Mouse (Mus musculus): ENCODE measurements around the gene Gm3854. TPM values are rescaled to one million over a fixed set of nuclear protein-coding genes. Genes with fewer than 3 reads are reported as not detected.

Gm3854 gene
- polyA plus RNA-seq, 1 experiment from 2014 or later, result 1.6 TPM

DNA sequence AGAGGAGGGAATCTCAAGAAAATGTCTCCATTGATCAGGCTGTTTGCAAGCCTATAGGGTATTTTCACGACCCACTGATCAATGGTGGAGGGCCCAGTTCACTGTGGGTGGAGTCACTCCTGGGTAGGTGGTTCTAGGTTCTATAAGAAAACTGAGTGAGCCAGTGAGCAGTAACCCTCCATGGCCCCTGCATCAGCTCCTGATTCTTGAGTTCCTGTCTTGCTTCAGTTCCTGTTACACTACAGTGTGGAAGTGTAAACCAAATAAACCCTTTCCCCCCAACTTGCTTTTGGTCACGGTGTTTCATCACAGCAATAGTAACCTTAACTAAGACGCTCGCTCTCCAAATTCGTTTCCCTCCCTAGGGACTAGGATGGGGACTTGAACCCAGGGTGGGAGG is 45.4 kb downstream of the Gm3854 start:
- Histone ChIP-seq H3K4me1 (ENCODE audit: control insufficient read depth, insufficient read depth, low read length) (no peaks in the 10 kb centered on the region), H3K36me3 (replicated peaks; ENCODE audit: control insufficient read depth, insufficient read depth, low read depth, low read length) (no peaks in the 10 kb centered on the region), H3K9me3 (replicated peaks; ENCODE audit: control insufficient read depth, low read length) (no peaks in the 10 kb centered on the region), H3K27ac (replicated peaks; ENCODE audit: low read depth, low read length) (no peak overlapping the region), H3K4me3 (ENCODE audit: low read depth, low read length) (no peak overlapping the region), H3K9ac (replicated peaks; ENCODE audit: low read length) (no peak overlapping the region), H3K4me2 (ENCODE audit: low read depth, low read length) (no peak overlapping the region), H3K27me3 (ENCODE audit: control insufficient read depth, insufficient read depth, low read length) (no peaks in the 10 kb centered on the region)
- ATAC-seq (replicated peaks; ENCODE audit: insufficient number of reproducible peaks, low FRiP score, low TSS enrichment, low read depth) (no peak), DNase-seq (ENCODE audit: low spot score) (no peak)
- WGBS, result 83% methylated on average over 5 of the region's 5 CpGs

DNA sequence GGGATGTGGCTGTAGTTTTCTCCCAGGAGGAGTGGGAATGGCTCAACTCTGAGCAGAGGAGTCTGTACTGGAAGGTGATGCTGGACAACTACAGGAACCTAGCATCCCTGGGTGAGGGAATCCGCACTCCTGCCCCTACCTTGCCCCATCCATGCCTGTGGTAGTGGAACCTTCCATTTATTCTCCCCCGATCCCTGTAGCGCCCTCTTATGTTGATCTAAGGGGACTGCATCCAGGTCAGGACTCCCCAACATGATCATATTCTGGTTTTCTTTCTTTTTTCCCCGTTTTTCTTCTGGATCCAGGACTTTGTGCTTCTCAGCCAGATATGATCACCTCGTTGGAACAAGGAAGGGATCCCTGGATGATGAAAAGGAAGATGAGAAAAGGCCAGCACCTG is 45.9 kb downstream of the Gm3854 start:
- Histone ChIP-seq H3K4me1 (ENCODE audit: control insufficient read depth, insufficient read depth, low read length) (no peaks in the 10 kb centered on the region), H3K36me3 (replicated peaks; ENCODE audit: control insufficient read depth, insufficient read depth, low read depth, low read length) (no peaks in the 10 kb centered on the region), H3K9me3 (replicated peaks; ENCODE audit: control insufficient read depth, low read length) (no peaks in the 10 kb centered on the region), H3K27ac (replicated peaks; ENCODE audit: low read depth, low read length) (no peak overlapping the region), H3K4me2 (ENCODE audit: low read depth, low read length) (no peak overlapping the region), H3K27me3 (ENCODE audit: control insufficient read depth, insufficient read depth, low read length) (no peaks in the 10 kb centered on the region), H3K4me3 (ENCODE audit: low read depth, low read length) (no peak overlapping the region), H3K9ac (replicated peaks; ENCODE audit: low read length) (no peak overlapping the region)
- no peak for ATAC-seq (replicated peaks; ENCODE audit: insufficient number of reproducible peaks, low FRiP score, low TSS enrichment, low read depth)
- WGBS, result 74% methylated on average over 5 of the region's 5 CpGs
- DNase-seq (ENCODE audit: low spot score), result no peak

DNA sequence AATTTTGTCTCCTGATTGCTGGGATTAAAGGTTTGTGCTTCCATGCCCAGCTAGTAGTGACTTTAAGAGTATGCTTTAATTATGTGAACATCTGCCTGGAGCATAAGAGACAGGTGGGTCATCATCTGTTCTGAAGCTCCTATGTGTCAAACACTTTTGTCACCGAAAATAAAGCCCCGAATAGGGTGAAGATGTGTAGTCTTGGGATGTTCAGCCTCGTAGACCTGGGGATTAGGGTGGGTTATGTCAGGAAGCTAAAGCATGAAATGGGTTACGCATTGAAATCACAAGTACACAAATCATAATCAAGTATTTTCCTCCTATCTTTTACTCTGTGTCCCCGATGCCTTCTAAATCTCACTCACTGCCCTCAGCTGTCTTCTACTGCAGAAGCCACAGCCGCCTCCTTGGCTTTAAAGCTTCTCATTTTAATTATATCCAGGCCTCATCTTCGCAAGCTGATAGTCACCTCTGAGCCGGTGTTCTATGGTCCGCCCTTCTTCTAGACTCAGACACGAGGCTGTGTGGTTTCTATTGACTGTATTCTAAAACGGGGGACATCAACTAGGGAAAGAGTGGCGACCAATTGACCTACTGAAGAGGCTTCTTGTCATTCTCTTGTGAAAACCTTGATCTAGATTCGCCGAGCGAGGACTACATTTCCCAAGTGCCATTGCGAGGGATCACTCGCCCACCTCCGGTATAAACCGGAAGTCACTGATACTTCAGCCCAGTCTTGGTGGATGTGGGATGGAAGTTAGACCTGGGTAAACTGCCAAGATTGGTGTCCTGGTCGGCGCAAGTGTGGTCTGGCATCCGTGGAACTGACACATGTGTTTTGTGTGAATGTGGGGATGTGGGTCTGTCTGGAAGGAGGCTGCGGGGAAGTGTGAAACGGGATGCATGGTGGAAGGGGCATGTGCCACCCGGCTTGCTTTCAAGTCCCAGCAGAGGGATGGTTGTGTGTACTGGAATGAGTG is 54.7 kb downstream of the Gm3854 start, which contains the start of gene Smim17:
Gene Smim17, plus strand, starts transcription at position 720 of the 980 bp plus-strand sequence.
- peak within 1 kb of the TSS; percentile 58 for H3K4me2 ChIP-seq (ENCODE audit: low read depth, low read length)
- peak within 1 kb of the TSS; percentile 44 for H3K4me3 ChIP-seq (ENCODE audit: low read depth, low read length)
- no peak within 1 kb of the TSS for H3K27ac ChIP-seq (replicated peaks; ENCODE audit: low read depth, low read length)
- no peaks in the 10 kb centered on the region for H3K27me3 ChIP-seq (ENCODE audit: control insufficient read depth, insufficient read depth, low read length)
- H3K36me3 ChIP-seq (replicated peaks; ENCODE audit: control insufficient read depth, insufficient read depth, low read depth, low read length), result no peaks in the 10 kb centered on the region
- 25% methylated on average over 25 of the region's 25 CpGs for WGBS
- DNase-seq (ENCODE audit: low spot score) (peak; percentile 77), ATAC-seq (replicated peaks; ENCODE audit: insufficient number of reproducible peaks, low FRiP score, low TSS enrichment, low read depth) (peak; percentile 91)
- H3K9me3 ChIP-seq (replicated peaks; ENCODE audit: control insufficient read depth, low read length), result no peaks in the 10 kb centered on the region
- no peaks in the 10 kb centered on the region for H3K4me1 ChIP-seq (ENCODE audit: control insufficient read depth, insufficient read depth, low read length)
- peak within 1 kb of the TSS; percentile 48 for H3K9ac ChIP-seq (replicated peaks; ENCODE audit: low read length)

Other genes starting within 250 kb of the Gm3854 start
- gene Zfp787, start 187.8 kb upstream of the Gm3854 start, polyA plus RNA-seq (2014; fragmentation: Nextera tagmentation; extraction: Ambion mirVana), result 13.8 TPM in 2 replicates
- gene Zfp444, start 171.5 kb upstream of the Gm3854 start, polyA plus RNA-seq (2014; fragmentation: Nextera tagmentation; extraction: Ambion mirVana), result 66.4 and 73.4 TPM in 2 replicates
- not detected in 2 replicates for gene Galp, start 146.7 kb upstream of the Gm3854 start, polyA plus RNA-seq (2014; fragmentation: Nextera tagmentation; extraction: Ambion mirVana)
- not detected in 2 replicates for gene Zscan5b, start 121.5 kb upstream of the Gm3854 start, polyA plus RNA-seq (2014; fragmentation: Nextera tagmentation; extraction: Ambion mirVana)
- gene Epp13, start 91.0 kb upstream of the Gm3854 start, polyA plus RNA-seq (2014; fragmentation: Nextera tagmentation; extraction: Ambion mirVana), result not detected in 2 replicates
- gene Zfp667, start 57.2 kb upstream of the Gm3854 start, polyA plus RNA-seq (2014; fragmentation: Nextera tagmentation; extraction: Ambion mirVana), result 7.4 and 8.2 TPM in 2 replicates
- 8.3 and 8.8 TPM in 2 replicates for gene Zfp583, start 12.5 kb upstream of the Gm3854 start, polyA plus RNA-seq (2014; fragmentation: Nextera tagmentation; extraction: Ambion mirVana)
- gene Zfp78, start 19.5 kb downstream of the Gm3854 start, polyA plus RNA-seq (2014; fragmentation: Nextera tagmentation; extraction: Ambion mirVana), result 1.9 and 3.0 TPM in 2 replicates
- 12.0 and 13.8 TPM in 2 replicates for gene Zfp28, start 39.5 kb downstream of the Gm3854 start, polyA plus RNA-seq (2014; fragmentation: Nextera tagmentation; extraction: Ambion mirVana)
- 0.28 TPM in 1 of 2 replicates, not detected in the other for gene Smim17, start 55.0 kb downstream of the Gm3854 start, polyA plus RNA-seq (2014; fragmentation: Nextera tagmentation; extraction: Ambion mirVana)
- gene Gm20715, start 66.5 kb downstream of the Gm3854 start, polyA plus RNA-seq (2014; fragmentation: Nextera tagmentation; extraction: Ambion mirVana), result not detected in 2 replicates
- not detected in 2 replicates for gene Olfr1344, start 94.9 kb downstream of the Gm3854 start, polyA plus RNA-seq (2014; fragmentation: Nextera tagmentation; extraction: Ambion mirVana)
- not detected in 2 replicates for gene Olfr1336, start 112.4 kb downstream of the Gm3854 start, polyA plus RNA-seq (2014; fragmentation: Nextera tagmentation; extraction: Ambion mirVana)
- not detected in 2 replicates for gene Olfr1346, start 123.3 kb downstream of the Gm3854 start, polyA plus RNA-seq (2014; fragmentation: Nextera tagmentation; extraction: Ambion mirVana)
- gene Olfr5, start 143.2 kb downstream of the Gm3854 start, polyA plus RNA-seq (2014; fragmentation: Nextera tagmentation; extraction: Ambion mirVana), result not detected in 2 replicates
- not detected in 2 replicates for gene Olfr1347, start 156.0 kb downstream of the Gm3854 start, polyA plus RNA-seq (2014; fragmentation: Nextera tagmentation; extraction: Ambion mirVana)
- not detected in 2 replicates for gene Olfr1348, start 165.0 kb downstream of the Gm3854 start, polyA plus RNA-seq (2014; fragmentation: Nextera tagmentation; extraction: Ambion mirVana)
- not detected in 2 replicates for gene Olfr1349, start 179.2 kb downstream of the Gm3854 start, polyA plus RNA-seq (2014; fragmentation: Nextera tagmentation; extraction: Ambion mirVana)
- not detected in 2 replicates for gene Olfr1350, start 221.1 kb downstream of the Gm3854 start, polyA plus RNA-seq (2014; fragmentation: Nextera tagmentation; extraction: Ambion mirVana)

Measured in embryonic facial prominence, embryonic 11.5 days (tissue).